Mouse (Mus musculus) kidney, adult 8-10 months (tissue): ENCODE measurements around the gene Gpat2.

Experiments used
- DNase-seq, 2 experiments: peaks; one replicate each; pipeline ENCODE4 v3.0.0; 2022

Gpat2 gene

GRCm38 (mm10) chr2:127424977-127425376 lies at the start of gene Gpat2:
Gene Gpat2 (plus strand): TSS chr2:127425199.
- no peak for DNase-seq

GRCm38 (mm10) chr2:127375759-127376341 lies 49.1 kb upstream of the Gpat2 start:
- no peak for DNase-seq

- DNase-seq: peak in 1 of 2 experiments; percentile 61
Observed at GRCm38 (mm10) chr2:127376423-127377051, 48.5 kb upstream of the Gpat2 start.

- no peak for DNase-seq
Observed at GRCm38 (mm10) chr2:127377942-127378610, 46.9 kb upstream of the Gpat2 start.

GRCm38 (mm10) chr2:127378611-127378990 lies 46.4 kb upstream of the Gpat2 start:
- peak; percentile 86 to 88 for DNase-seq

GRCm38 (mm10) chr2:127379250-127379649 lies 45.7 kb upstream of the Gpat2 start:
- no peak for DNase-seq

GRCm38 (mm10) chr2:127383881-127384280 lies 41.1 kb upstream of the Gpat2 start:
- no peak for DNase-seq

GRCm38 (mm10) chr2:127387521-127387920 lies 37.5 kb upstream of the Gpat2 start:
- no peak for DNase-seq

GRCm38 (mm10) chr2:127390352-127390751 lies 34.6 kb upstream of the Gpat2 start:
- DNase-seq: no peak

- DNase-seq: no peak
Observed at GRCm38 (mm10) chr2:127390846-127391245, 34.2 kb upstream of the Gpat2 start.

- DNase-seq: no peak
Observed at GRCm38 (mm10) chr2:127391323-127391722, 33.7 kb upstream of the Gpat2 start.

GRCm38 (mm10) chr2:127394606-127395161 lies 30.3 kb upstream of the Gpat2 start:
- DNase-seq: no peak

GRCm38 (mm10) chr2:127398738-127399137 lies 26.3 kb upstream of the Gpat2 start:
- no peak for DNase-seq

- DNase-seq: no peak
Observed at GRCm38 (mm10) chr2:127411126-127411525, 13.9 kb upstream of the Gpat2 start.

GRCm38 (mm10) chr2:127415806-127416205 lies 9.2 kb upstream of the Gpat2 start:
- DNase-seq: peak; percentile 92

- DNase-seq: peak; percentile 82 to 89
Observed at GRCm38 (mm10) chr2:127416706-127417105, 8.3 kb upstream of the Gpat2 start.

- peak; percentile 69 to 70 for DNase-seq
Observed at GRCm38 (mm10) chr2:127418266-127418970, 6.6 kb upstream of the Gpat2 start.

GRCm38 (mm10) chr2:127430238-127430637 lies 5.2 kb downstream of the Gpat2 start:
- peak; percentile 57 to 69 for DNase-seq

GRCm38 (mm10) chr2:127433487-127434295 lies 8.7 kb downstream of the Gpat2 start:
- DNase-seq: no peak

GRCm38 (mm10) chr2:127435135-127435534 lies 10.1 kb downstream of the Gpat2 start:
- peak in 1 of 2 experiments; percentile 63 for DNase-seq

- DNase-seq: no peak
Observed at GRCm38 (mm10) chr2:127435554-127435953, 10.6 kb downstream of the Gpat2 start.

GRCm38 (mm10) chr2:127437697-127438096 lies 12.7 kb downstream of the Gpat2 start:
- no peak for DNase-seq
